Mouse (Mus musculus) hindbrain, postnatal 0 days (tissue): ENCODE data around the gene 1110059E24Rik. TPM values are rescaled to one million over a fixed set of nuclear protein-coding genes. Genes with fewer than 3 reads are reported as not detected.

ENCODE experiments used
- ATAC-seq: fragments of 200-750 bp; cut with Nextera tagmentation; 2 replicates; pipeline ENCODE4 v1.8.0; 2017; ENCODE audit warnings: mild to moderate bottlenecking, moderate TSS enrichment, moderate library complexity
- DNase-seq: peaks from one replicate; pipeline ENCODE4 v3.0.0-alpha.2; 2015; ENCODE audit warnings: low spot score
- H3K27ac ChIP-seq: fragments of 300-500 bp; sonication (generic); 2 replicates; pipeline ENCODE4 v1.5.1; 2014; ENCODE audit warnings: mild to moderate bottlenecking
- H3K27me3 ChIP-seq: fragments of 300-500 bp; sonication (generic); 2 replicates; pipeline ENCODE4 v1.6.1; 2014; ENCODE audit warnings: low read length, mixed read lengths; ENCODE audit not compliant: insufficient read depth
- H3K36me3 ChIP-seq: fragments of 300-500 bp; sonication (generic); 2 replicates; pipeline ENCODE4 v1.6.1; 2014; ENCODE audit warnings: low read length, mixed read lengths; ENCODE audit not compliant: insufficient read depth
- H3K4me1 ChIP-seq: fragments of 300-500 bp; sonication (generic); 2 replicates; pipeline ENCODE4 v1.6.1; 2014; ENCODE audit warnings: antibody characterized with exemption, low read length, mixed read lengths; ENCODE audit not compliant: insufficient read depth
- H3K4me2 ChIP-seq: fragments of 300-500 bp; sonication (generic); 2 replicates; pipeline ENCODE4 v1.6.1; 2014; ENCODE audit warnings: low read depth, mild to moderate bottlenecking, low read length, moderate library complexity, mixed read lengths
- H3K4me3 ChIP-seq: fragments of 300-500 bp; sonication (generic); 2 replicates; pipeline ENCODE4 v1.5.1; 2014; ENCODE audit warnings: low read length
- H3K9ac ChIP-seq: fragments of 300-500 bp; sonication (generic); replicated peaks from 2 replicates; pipeline ENCODE4 v1.6.1; 2014; ENCODE audit warnings: mild to moderate bottlenecking, low read length, moderate library complexity, mixed read lengths
- H3K9me3 ChIP-seq: fragments of 300-500 bp; sonication (generic); 2 replicates; pipeline ENCODE4 v1.6.1; 2016; ENCODE audit warnings: low read length, mixed read lengths
- CTCF ChIP-seq: IDR thresholded peaks from 2 replicates; pipeline ENCODE4 v1.5.1; 2016; ENCODE audit warnings: antibody characterized with exemption, control low read depth, low read depth
- WGBS: fragments of 180-500 bp; shearing (Covaris S2); extraction: QIAGEN DNeasy Blood & Tissue Kit; methylation state at CpG from one replicate; pipeline ENCODE4 v1.1.7; 2014; 5-methylcytosine and 5-hydroxymethylcytosine counted together
- polyA plus RNA-seq: library from polyadenylated mRNA; unstranded; fragments of >200 nt; fragmentation: Nextera tagmentation; extraction: Ambion mirVana; gene quantifications from 2 replicates; pipeline ENCODE4 v1.2.1, GENCODE M21; 2015
- total RNA-seq: library from RNA; depleted of rRNA; stranded (reverse); fragments of >200 nt; gene quantifications from 2 replicates; pipeline ENCODE4 v1.2.3, GENCODE M21; 2014

1110059E24Rik gene
- total and polyA plus RNA-seq, 2 experiments from 2014 or later, result 19.0 to 53.3 TPM

- TF ChIP-seq CTCF, result no peak
- Histone ChIP-seq H3K27ac (no peak overlapping the region), H3K4me2 (no peak overlapping the region), H3K27me3 (no peaks in the 10 kb centered on the region), H3K9ac (no peak overlapping the region), H3K9me3 (no peaks in the 10 kb centered on the region), H3K36me3 (no peaks in the 10 kb centered on the region), H3K4me3 (no peak overlapping the region), H3K4me1 (no peaks in the 10 kb centered on the region)
- DNase-seq (no peak), ATAC-seq (no peak)
- WGBS, result 96% methylated on average over 1 of the region's 1 CpGs
Observed at GRCm38 (mm10) chr19:21589888-21590287, 62.9 kb downstream of the 1110059E24Rik start.

- DNase-seq, result no peak
- ATAC-seq, result no peak
Observed at GRCm38 (mm10) chr19:21587593-21587992, 65.2 kb downstream of the 1110059E24Rik start.

DNA sequence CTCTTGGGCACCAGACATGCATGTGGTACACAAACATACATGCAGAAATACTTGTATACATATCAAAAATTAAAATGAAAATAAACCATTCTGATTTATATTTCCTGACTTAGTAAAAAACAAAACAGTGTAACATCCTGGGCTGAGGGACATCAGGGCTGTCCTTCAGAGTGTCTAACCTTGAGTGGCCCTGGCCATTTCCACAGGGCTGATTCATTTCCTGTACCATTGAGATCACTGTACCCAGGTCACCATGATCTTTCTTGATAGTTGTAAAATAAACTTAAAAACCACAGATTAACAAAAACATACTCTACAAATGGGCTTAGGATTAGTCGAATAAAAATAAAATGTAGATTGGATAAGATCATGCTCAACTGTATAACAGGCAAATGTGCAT is 66.2 kb downstream of the 1110059E24Rik start:
- TF ChIP-seq CTCF, result no peak
- Histone ChIP-seq H3K36me3 (no peaks in the 10 kb centered on the region), H3K9ac (no peak overlapping the region), H3K4me2 (no peak overlapping the region), H3K4me1 (no peaks in the 10 kb centered on the region), H3K27ac (no peak overlapping the region), H3K27me3 (no peaks in the 10 kb centered on the region), H3K4me3 (no peak overlapping the region), H3K9me3 (no peaks in the 10 kb centered on the region)
- DNase-seq (no peak), ATAC-seq (no peak)
- WGBS, result 98% methylated on average over 1 of the region's 1 CpGs

More at GRCm38 (mm10) chr19:21587593-21587992, 65.2 kb downstream of the 1110059E24Rik start:
- H3K4me2 ChIP-seq, result no peak overlapping the region
- no peak overlapping the region for H3K27ac ChIP-seq
- no peaks in the 10 kb centered on the region for H3K9me3 ChIP-seq
- 47% methylated on average over 4 of the region's 4 CpGs for WGBS
- no peak overlapping the region for H3K4me3 ChIP-seq
- no peaks in the 10 kb centered on the region for H3K4me1 ChIP-seq
- no peaks in the 10 kb centered on the region for H3K27me3 ChIP-seq
- no peaks in the 10 kb centered on the region for H3K36me3 ChIP-seq
- no peak overlapping the region for H3K9ac ChIP-seq
- no peak for TF ChIP-seq CTCF

- DNase-seq, result no peak
- Histone ChIP-seq H3K4me3 (no peak overlapping the region), H3K4me2 (no peak overlapping the region), H3K4me1 (no peaks in the 10 kb centered on the region), H3K27ac (no peak overlapping the region), H3K9ac (no peak overlapping the region), H3K36me3 (no peaks in the 10 kb centered on the region), H3K9me3 (no peaks in the 10 kb centered on the region), H3K27me3 (no peaks in the 10 kb centered on the region)
- no peak for ATAC-seq
- 74% methylated on average over 2 of the region's 2 CpGs for WGBS
- no peak for TF ChIP-seq CTCF
Observed at GRCm38 (mm10) chr19:21585868-21586267, 66.9 kb downstream of the 1110059E24Rik start.

GRCm38 (mm10) chr19:21583986-21584385 is 68.8 kb downstream of the 1110059E24Rik start:
- no peak for TF ChIP-seq CTCF
- no peaks in the 10 kb centered on the region for H3K27me3 ChIP-seq
- ATAC-seq, result no peak
- H3K9me3 ChIP-seq, result no peaks in the 10 kb centered on the region
- 77% methylated on average over 5 of the region's 5 CpGs for WGBS
- DNase-seq, result no peak
- no peak overlapping the region for H3K9ac ChIP-seq
- H3K27ac ChIP-seq, result no peak overlapping the region
- H3K4me2 ChIP-seq, result no peak overlapping the region
- no peaks in the 10 kb centered on the region for H3K4me1 ChIP-seq
- no peaks in the 10 kb centered on the region for H3K36me3 ChIP-seq
- H3K4me3 ChIP-seq, result no peak overlapping the region

DNA sequence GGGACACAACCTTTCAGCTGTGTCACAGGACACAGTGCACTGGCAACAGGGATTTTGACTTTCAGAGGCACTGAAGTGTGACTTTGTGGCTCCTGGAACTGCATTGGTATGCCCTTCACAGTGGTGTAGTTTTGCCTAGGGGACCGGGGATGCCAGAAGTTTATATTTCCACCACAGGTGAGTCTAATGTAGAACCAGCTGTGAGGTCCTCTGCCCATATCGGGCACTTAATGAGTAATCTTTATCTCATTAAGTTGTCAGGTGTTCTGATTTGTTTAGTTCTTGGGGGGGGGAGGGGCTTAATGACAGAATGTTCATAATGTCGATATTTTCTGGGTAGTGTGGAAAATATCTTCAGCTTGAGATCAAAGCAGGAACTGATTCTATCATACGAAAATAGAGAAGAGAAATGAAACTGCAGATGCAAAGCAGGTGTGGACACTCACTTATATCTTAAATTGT is 69.2 kb downstream of the 1110059E24Rik start:
- TF ChIP-seq CTCF, result no peak
- WGBS, result 90% methylated on average over 4 of the region's 4 CpGs

GRCm38 (mm10) chr19:21581404-21581803 is 71.4 kb downstream of the 1110059E24Rik start:
- Histone ChIP-seq H3K9me3 (no peaks in the 10 kb centered on the region), H3K4me3 (no peak overlapping the region), H3K4me1 (no peaks in the 10 kb centered on the region; the same call in 1 of the 2 replicates), H3K27me3 (no peaks in the 10 kb centered on the region), H3K4me2 (no peak overlapping the region), H3K9ac (no peak overlapping the region), H3K36me3 (no peaks in the 10 kb centered on the region), H3K27ac (no peak overlapping the region)
- WGBS, result 88% methylated on average over 6 of the region's 6 CpGs
- ATAC-seq (no peak), DNase-seq (no peak)
- no peak for TF ChIP-seq CTCF

More for the DNA sequence above, 69.2 kb downstream of the 1110059E24Rik start:
- no peaks in the 10 kb centered on the region for H3K4me1 ChIP-seq
- no peak for ATAC-seq
- H3K27ac ChIP-seq, result no peak overlapping the region
- H3K27me3 ChIP-seq, result no peaks in the 10 kb centered on the region
- no peak overlapping the region for H3K9ac ChIP-seq
- no peak overlapping the region for H3K4me2 ChIP-seq
- H3K36me3 ChIP-seq, result no peaks in the 10 kb centered on the region
- H3K9me3 ChIP-seq, result no peaks in the 10 kb centered on the region
- DNase-seq, result no peak
- H3K4me3 ChIP-seq, result no peak overlapping the region
